Mouse (Mus musculus): ENCODE data around the gene Abcc3.
"Not testable (repeated sequence)": the region's sequence is repeated elsewhere in the genome, so short reads cannot be mapped to it uniquely, and the experiment has no call there.

The Abcc3 gene

GRCm38 (mm10) chr11:94403757-94404156, 11.0 kb upstream of the Abcc3 start:
- in situ Hi-C loops (cut with MseI, MboI), result loop anchor here (5.0 to 10.0 kb wide), 2 partner anchors 59 to 61 kb away; no protein-coding TSS in a partner anchor

GRCm38 (mm10) chr11:94402731-94403130, 9.9 kb upstream of the Abcc3 start:
- in situ Hi-C loops (cut with MseI, MboI), result loop anchor here (5.0 to 10.0 kb wide), 2 partner anchors 58 to 60 kb away; no protein-coding TSS in a partner anchor

DNA sequence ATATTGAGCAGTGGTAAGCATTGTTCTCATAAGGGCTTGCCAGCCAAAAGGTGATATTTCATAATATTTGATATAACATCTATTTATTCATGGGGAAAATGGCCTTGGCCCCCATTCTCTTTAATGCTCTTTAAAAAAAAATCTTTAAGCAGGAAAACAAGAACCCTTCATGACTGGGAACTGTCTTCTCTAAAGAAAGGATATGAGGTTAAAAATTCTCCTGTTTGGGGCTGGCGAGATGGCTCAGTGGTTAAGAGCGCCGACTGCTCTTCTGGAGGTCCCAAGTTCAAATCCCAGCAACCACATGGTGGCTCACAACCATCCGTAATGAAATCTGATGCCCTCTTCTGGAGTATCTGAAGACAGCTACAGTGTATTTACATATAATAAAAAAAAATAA, 9.2 kb upstream of the Abcc3 start:
- in situ Hi-C loops (cut with MseI, MboI), result loop anchor here (5.0 to 10.0 kb wide), 2 partner anchors 57 to 60 kb away; no protein-coding TSS in a partner anchor

DNA sequence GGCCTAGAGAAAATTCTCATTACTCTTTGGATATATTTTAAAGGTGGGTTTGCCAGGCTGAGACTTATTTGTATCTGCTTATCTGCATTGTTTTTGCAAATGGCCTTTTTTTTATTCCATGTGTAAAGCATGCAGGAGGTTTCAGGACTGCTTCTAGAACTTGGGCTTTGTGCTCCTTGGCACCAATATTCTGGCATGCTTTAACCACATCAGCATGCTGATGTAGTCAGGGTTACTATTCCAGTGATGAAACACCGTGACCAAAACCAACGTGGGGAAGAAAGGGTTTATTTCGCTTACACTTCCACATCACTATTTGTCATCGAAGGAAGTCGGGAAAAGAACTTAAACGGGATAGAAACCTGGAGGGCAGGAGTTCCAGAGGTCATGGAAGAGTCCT, 8.2 kb upstream of the Abcc3 start:
- in situ Hi-C loops (cut with MseI, MboI), result loop anchor here (5.0 to 10.0 kb wide), 2 partner anchors 56 to 59 kb away; no protein-coding TSS in a partner anchor

DNA sequence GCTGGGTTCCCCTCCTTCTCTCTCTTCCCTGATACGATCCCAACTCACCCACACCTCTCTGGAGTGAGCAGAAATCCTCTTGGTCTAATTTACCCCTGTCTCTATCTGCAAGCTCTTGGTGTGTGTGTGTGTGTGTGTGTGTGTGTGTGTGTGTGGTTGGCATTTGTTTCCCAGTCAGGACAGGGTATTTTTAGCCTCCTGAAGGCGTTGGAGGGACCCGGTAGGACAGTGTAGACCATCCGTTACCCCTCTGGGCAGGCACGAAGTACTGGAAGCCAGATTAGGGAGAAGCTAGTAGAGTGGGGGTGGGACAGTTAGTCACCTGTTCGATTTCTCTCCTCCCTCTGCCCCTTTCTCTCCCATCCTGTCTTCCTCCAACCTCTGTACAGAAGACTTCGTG, 1.3 kb upstream of the Abcc3 start:
- in situ Hi-C loops (cut with MseI, MboI), result no loop called here

DNA sequence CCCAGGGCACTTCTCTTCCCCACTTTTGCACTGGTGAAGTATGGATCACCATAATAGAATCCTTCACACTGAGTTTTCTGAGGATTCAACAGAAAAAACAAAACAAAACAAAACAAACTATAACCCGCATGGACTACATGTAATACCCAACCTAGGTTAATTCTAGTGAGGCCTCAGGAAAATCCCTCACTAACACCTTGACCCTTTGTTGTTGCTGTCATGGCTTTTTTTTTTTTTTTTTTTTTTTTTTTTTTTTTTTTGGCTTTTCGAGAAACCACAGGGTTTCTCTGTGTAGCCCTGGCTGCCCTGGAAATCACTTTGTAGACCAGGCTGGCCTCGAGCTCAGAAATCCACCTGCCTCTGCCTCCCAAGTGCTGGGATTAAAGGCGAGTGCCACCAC, 693 bp upstream of the Abcc3 start:
- in situ Hi-C loops (cut with MseI, MboI), result not testable (repeated sequence)

DNA sequence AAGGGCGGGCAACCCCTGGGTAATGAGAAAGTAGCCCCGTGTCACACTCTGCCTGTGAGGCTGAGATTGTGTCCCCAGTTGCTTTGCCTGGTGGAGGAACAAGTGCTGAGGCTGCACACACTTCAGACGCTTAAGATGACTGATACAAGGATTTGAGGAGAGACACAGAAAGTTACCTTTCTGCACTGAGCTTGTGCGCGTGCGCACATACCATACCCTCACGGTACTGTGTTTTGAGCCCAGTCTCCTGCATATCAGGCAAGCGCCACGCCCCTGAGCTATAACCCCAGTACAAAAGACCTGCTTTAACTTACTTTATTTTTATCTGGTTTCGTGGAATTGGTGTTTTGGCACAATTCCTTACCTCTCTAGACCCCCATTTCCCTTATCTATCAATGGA, 1.1 kb downstream of the Abcc3 start:
- in situ Hi-C loops (cut with MseI, MboI), result no loop called here

GRCm38 (mm10) chr11:94390825-94391224, 2.0 kb downstream of the Abcc3 start:
- in situ Hi-C loops (cut with MseI, MboI), result no loop called here

GRCm38 (mm10) chr11:94389724-94390396, 2.9 kb downstream of the Abcc3 start:
- in situ Hi-C loops (cut with MseI, MboI), result no loop called here

DNA sequence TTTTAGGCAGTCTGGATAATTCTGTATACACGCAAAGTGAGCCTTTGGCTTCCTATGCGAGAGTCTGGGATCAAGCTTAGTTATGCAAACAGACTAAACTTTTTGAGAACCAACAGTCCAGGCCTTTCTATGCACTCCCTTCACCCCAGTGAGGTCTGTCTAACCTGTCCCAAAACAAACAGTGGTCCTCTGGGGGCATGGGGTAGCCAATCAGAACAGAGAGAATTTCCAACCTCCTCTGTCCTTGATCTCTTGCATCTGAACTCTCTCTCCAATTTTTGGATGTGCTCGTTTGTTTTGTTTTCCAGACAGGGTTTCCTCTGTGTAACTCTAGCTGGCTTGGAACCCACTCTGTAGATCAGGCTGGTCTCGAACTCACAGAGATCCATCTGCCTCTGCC, 3.8 kb downstream of the Abcc3 start:
- in situ Hi-C loops (cut with MseI, MboI), result no loop called here

GRCm38 (mm10) chr11:94387756-94388155, 5.0 kb downstream of the Abcc3 start:
- in situ Hi-C loops (cut with MseI, MboI), result no loop called here

GRCm38 (mm10) chr11:94385977-94386771, 6.6 kb downstream of the Abcc3 start:
- in situ Hi-C loops (cut with MseI, MboI), result no loop called here

DNA sequence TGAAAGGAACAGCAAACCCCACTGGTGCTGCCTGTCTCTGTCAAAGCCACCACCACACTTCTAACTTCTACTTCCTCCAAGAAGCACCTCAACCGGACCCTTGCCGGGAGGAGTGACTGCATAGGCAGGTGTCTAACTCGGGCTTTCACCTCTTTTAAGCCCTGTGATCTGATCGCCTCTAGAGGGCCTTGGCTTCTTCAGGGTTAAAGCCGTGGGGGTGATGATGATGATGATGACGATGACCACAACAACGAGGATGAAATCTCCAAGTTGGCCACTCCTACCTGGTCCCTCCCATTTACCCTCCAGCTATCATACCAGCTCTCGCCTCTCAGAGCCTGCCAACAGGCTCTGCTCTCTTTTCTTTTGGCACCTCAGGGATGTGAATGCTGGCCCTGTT, 13.1 kb downstream of the Abcc3 start:
- in situ Hi-C loops (cut with MseI, MboI), result no loop called here

DNA sequence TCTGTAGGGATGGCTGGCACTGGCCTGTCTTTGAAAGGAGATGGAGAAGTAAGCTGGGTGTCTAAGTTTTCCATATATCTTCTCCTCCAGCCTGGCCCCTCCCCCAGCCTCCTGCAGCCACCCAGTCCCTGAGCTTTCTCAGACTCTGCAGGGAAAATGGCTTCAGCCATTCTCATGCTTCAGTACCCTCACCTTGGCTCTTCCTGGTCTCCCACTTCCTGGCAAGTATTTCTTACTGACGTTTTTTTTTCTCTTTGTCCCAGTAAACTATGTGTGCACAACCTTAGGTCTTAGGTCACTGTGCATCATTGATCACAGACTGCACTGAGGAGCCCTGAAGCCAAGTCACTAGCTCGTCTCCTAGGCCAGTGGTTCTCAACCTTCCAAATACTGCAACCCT, 13.7 kb downstream of the Abcc3 start:
- in situ Hi-C loops (cut with MseI, MboI), result no loop called here

DNA sequence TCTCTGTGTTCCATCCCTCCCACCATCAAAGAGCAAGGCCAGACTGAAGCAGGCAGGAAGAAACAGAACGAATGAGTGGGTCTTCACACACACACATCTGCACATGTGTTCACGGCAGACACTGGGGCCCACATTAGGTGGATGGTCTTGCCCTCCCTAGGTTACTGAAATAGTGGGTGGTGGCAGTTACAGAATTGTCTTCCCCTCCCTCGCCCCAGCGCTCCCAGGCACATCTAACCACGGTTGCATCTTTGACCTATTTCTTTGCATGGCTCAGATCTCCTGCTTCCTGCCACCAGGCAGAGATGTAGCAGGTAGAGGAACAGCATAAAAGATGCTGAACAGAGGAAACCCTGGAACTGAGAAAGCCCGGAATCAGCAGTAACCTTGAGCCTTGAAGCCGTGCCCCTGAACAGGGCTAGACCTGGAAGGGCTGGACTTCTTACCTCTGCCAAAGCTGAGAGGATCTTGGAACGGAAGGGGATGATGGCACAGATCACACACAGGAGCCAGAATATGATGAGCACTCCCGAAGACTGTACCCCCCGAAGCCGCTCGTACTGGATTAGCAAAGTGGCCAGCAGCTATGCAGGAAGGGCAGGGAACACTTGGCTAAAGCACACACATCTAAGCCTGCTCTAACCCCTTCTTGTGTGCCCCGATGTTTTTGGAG, 18.4 kb downstream of the Abcc3 start:
- in situ Hi-C loops (cut with MseI, MboI), result no loop called here

GRCm38 (mm10) chr11:94370809-94371208, 22.0 kb downstream of the Abcc3 start:
- in situ Hi-C loops (cut with MseI, MboI), result no loop called here

GRCm38 (mm10) chr11:94369981-94370380, 22.8 kb downstream of the Abcc3 start:
- in situ Hi-C loops (cut with MseI, MboI), result no loop called here

- in situ Hi-C loops (cut with MseI, MboI), result no loop called here
Measured at GRCm38 (mm10) chr11:94365340-94365739, 27.5 kb downstream of the Abcc3 start.

DNA sequence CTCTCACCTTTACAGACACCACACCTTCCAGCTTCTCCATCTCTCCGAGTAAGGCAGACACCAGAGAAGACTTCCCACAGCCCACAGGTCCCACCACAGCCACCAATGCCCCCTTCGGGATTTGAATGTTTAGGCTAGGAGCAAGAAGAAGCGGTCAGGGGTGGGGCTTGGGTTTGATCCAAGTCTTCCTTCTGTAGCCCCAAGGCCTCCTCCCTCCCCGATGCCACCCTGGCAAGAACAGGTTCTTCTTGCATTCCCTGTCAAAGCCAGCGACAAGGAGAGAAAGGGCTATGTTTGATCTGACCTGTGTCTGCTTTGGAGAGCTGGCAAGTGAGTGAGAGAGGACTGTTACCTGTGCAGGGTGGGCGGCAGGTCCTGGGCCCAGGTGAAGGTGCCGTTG, 29.1 kb downstream of the Abcc3 start:
- in situ Hi-C loops (cut with MseI, MboI), result no loop called here

DNA sequence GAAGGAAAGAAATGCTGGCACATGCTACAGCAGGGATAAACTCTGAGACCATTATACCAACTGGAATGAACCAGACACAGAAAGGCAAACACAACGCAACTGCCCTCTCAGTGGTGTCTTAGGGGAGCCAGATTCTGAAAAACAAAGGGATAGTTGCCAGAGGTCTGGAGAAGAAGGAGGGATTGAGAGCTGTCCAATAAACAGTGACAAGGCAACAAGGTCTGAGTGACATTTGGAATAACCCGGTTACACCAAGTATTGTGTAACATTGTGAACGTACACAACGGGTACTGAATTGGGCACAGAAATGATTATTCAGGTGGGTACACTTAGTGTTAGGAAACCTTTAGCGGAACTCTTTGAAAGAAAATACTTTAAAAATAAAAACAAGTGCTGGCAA, 30.7 kb downstream of the Abcc3 start:
- in situ Hi-C loops (cut with MseI, MboI), result no loop called here

DNA sequence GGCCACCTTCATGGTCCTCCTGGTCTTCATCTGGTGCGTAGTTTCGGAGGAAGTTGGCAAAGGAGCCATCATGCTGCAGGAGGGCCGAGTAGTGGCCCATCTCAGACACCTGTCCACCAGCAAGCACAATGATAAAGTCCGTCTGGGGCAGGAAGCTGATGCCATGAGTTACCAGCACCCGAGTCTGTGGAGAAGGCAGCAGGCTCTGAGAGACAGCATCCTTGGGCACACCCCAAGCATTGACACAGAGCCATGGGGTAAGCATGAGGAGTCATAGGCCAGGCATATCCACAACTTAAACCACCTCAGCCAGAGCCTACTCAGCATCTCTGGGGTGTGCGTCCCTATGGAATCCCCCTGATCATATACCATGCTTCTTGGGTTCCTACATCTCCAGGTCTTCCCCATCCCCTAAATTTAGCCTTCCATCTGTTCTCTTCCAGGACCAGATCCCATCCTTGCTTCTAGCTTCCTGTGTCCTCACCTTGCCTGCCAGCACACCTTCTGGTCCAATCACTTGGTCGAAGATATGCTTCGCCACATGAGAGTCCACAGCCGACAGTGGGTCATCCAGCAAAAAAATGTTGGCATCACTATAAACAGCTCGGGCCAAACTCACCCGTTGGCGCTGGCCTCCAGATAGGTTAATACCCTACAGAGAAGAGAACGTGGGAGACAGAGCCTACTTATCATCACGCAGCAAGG, 31.5 kb downstream of the Abcc3 start:
- in situ Hi-C loops (cut with MseI, MboI), result no loop called here

- in situ Hi-C loops (cut with MseI, MboI), result no loop called here
Measured at GRCm38 (mm10) chr11:94359168-94359567, 33.6 kb downstream of the Abcc3 start.

All from mouse trophoblast stem cell (cell line).